Mouse (Mus musculus) limb, embryonic 12.5 days (tissue): Measurements from ENCODE around the gene Acot7. TPM values are rescaled to one million over a fixed set of nuclear protein-coding genes. Genes with fewer than 3 reads are reported as not detected.

Experiments used
- ATAC-seq: fragments of 200-750 bp; cut with Nextera tagmentation; 2 replicates; pipeline ENCODE4 v1.8.0; 2017; ENCODE audit warnings: low read depth, moderate TSS enrichment; ENCODE audit not compliant: insufficient number of reproducible peaks, insufficient read depth, low FRiP score, low TSS enrichment
- H3K27ac ChIP-seq: fragments of 300-500 bp; sonication (generic); 2 replicates; pipeline ENCODE4 v1.5.1; 2016; ENCODE audit warnings: mild to moderate bottlenecking, moderate library complexity
- H3K27me3 ChIP-seq: fragments of 300-500 bp; sonication (generic); 2 replicates; pipeline ENCODE4 v1.6.1; 2016; ENCODE audit warnings: mild to moderate bottlenecking, moderate library complexity
- H3K36me3 ChIP-seq: fragments of 300-500 bp; sonication (generic); 2 replicates; pipeline ENCODE4 v1.6.1; 2016; ENCODE audit warnings: mild to moderate bottlenecking, moderate library complexity
- H3K4me1 ChIP-seq: fragments of 300-500 bp; sonication (generic); replicated peaks from 2 replicates; pipeline ENCODE4 v1.6.1; 2016
- H3K4me2 ChIP-seq: fragments of 300-500 bp; sonication (generic); 2 replicates; pipeline ENCODE4 v1.6.1; 2016; ENCODE audit warnings: mild to moderate bottlenecking, moderate library complexity
- H3K4me3 ChIP-seq: fragments of 300-500 bp; sonication (generic); replicated peaks from 2 replicates; pipeline ENCODE4 v1.5.1; 2016; ENCODE audit warnings: mild to moderate bottlenecking
- H3K9ac ChIP-seq: fragments of 300-500 bp; sonication (generic); replicated peaks from 2 replicates; pipeline ENCODE4 v1.6.1; 2016; ENCODE audit warnings: mild to moderate bottlenecking, moderate library complexity
- H3K9me3 ChIP-seq: fragments of 300-500 bp; sonication (generic); 2 replicates; pipeline ENCODE4 v1.6.1; 2016; ENCODE audit warnings: mild to moderate bottlenecking, moderate library complexity
- WGBS: fragments of 180-500 bp; shearing (Covaris S2); methylation state at CpG from one replicate; pipeline ENCODE4 v1.1.7; 2016; 5-methylcytosine and 5-hydroxymethylcytosine counted together
- polyA plus RNA-seq: library from polyadenylated mRNA; unstranded; fragments of >200 nt; fragmentation: Nextera tagmentation; extraction: Ambion mirVana; gene quantifications from 2 replicates; pipeline ENCODE4 v1.2.1, GENCODE M21; 2016

Gene Acot7
- polyA plus RNA-seq, 1 experiment from 2014 or later, result 37.6 TPM

DNA sequence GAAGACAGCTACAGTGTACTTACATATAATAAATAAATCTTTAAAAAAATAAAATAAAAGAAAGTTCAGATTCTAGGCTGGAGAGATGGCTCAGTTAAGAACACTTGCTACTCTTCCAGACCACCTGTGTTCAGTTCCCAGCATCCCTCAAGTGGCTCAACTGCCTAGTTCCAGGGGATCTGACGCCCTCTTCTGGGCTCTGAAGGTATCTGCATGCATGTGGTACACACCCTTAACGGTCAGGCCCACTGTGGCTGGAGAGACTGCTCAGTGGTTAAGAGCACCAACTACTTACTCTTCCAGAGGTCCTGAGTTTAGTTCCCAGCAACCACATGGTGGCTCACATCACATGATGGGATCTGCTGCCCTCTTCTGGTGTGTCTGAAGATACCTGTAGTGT lies 100.0 kb downstream of the Acot7 start:
- Histone ChIP-seq H3K36me3 (peaks cover 5% of the 10 kb centered on the region; the same call in 1 of the 2 replicates), H3K9ac (no peak overlapping the region), H3K27me3 (peaks cover 68% of the 10 kb centered on the region), H3K4me1 (peaks cover 26% of the 10 kb centered on the region), H3K4me3 (no peak overlapping the region), H3K27ac (no peak overlapping the region), H3K4me2 (no peak overlapping the region), H3K9me3 (no peaks in the 10 kb centered on the region)
- WGBS, result 64% methylated on average over 2 of the region's 2 CpGs
- ATAC-seq, result no peak

GRCm38 (mm10) chr4:152278986-152279385 lies 101.1 kb downstream of the Acot7 start:
- H3K4me2 ChIP-seq, result no peak overlapping the region
- 92% methylated on average over 23 of the region's 23 CpGs for whole genome bisulfite sequencing
- no peak for ATAC-seq
- no peak overlapping the region for H3K9ac ChIP-seq
- H3K36me3 ChIP-seq, result peaks cover 5% of the 10 kb centered on the region; the same call in 1 of the 2 replicates
- H3K27me3 ChIP-seq, result peaks cover 76% of the 10 kb centered on the region
- peaks cover 23% of the 10 kb centered on the region for H3K4me1 ChIP-seq
- H3K9me3 ChIP-seq, result no peaks in the 10 kb centered on the region
- no peak overlapping the region for H3K27ac ChIP-seq
- no peak overlapping the region for H3K4me3 ChIP-seq

GRCm38 (mm10) chr4:152281601-152282000 lies 103.7 kb downstream of the Acot7 start:
- 46% methylated on average over 15 of the region's 15 CpGs for WGBS

DNA sequence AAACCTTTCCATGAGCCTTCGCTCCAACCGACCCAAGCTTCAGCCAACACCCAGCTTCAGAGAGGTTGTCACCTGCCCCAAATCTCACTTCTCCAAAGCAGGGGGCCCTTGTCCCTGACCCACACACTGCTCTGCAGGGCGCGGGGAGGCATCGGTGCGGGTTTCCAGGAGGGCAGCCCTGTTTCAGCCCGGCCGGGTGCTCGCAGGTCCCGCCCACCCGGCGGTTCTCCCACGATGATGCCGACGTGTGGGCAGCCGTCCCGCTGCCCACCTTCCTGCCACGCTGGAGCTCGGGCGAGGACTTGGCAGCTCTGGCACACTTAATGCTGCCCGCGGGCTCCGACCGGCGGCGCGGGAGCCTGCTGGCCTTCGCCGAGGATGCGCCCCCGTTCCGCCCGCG lies 104.8 kb downstream of the Acot7 start:
- Histone ChIP-seq H3K36me3 (peaks cover 5% of the 10 kb centered on the region; the same call in 1 of the 2 replicates), H3K9me3 (no peaks in the 10 kb centered on the region), H3K27ac (no peak overlapping the region), H3K9ac (no peak overlapping the region), H3K4me3 (peak overlapping the region; percentile 39), H3K4me2 (peak overlapping the region; percentile 62), H3K27me3 (peaks cover 90% of the 10 kb centered on the region), H3K4me1 (peaks cover 22% of the 10 kb centered on the region)
- no peak for ATAC-seq
- WGBS, result 17% methylated on average over 34 of the region's 34 CpGs

More at GRCm38 (mm10) chr4:152281601-152282000, 103.7 kb downstream of the Acot7 start:
- Histone ChIP-seq H3K27me3 (peaks cover 80% of the 10 kb centered on the region), H3K4me3 (no peak overlapping the region), H3K4me1 (peaks cover 18% of the 10 kb centered on the region), H3K9me3 (no peaks in the 10 kb centered on the region), H3K27ac (no peak overlapping the region), H3K4me2 (no peak overlapping the region), H3K36me3 (peaks cover 5% of the 10 kb centered on the region; the same call in 1 of the 2 replicates), H3K9ac (no peak overlapping the region)
- no peak for ATAC-seq

DNA sequence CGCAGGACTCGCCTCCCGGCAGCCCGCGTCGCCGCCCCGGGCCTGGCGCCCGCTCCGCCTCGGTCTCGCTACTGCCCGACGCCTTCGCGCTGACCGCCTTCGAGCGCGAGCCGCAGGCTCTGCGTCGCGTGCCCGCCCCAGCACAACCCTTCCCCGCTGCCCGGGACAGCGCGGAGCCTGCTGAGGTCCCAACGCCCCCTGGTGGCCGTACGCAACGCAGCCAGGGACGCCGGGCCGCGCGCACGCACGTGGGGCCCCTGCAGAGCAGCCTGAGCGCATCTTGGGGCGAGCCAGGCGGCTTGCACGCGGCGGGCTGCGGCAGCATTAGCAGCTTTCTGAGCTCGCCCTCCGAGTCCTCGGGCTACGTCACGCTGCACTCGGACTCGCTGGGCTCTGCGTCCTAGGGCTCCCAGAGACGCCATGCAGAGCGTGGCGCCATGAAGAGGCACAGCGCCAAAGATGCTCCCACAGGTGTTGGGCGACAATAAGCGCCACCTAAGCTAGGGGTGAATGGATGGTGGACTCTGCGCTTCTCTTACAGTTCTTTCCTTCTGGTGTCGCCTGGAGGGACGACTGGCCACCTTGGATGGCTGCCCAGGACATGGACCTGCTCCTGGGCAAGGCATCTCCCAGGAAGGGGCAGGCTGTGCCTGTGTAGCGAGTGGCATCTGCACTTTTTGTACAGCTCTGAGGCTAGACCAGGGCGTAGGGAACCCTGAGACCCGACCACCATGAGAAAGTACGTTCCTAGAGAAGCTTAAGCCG lies 105.4 kb downstream of the Acot7 start:
- peak overlapping the region; percentile 62 for H3K4me2 ChIP-seq
- 5% methylated on average over 59 of the region's 70 CpGs for WGBS
- H3K4me3 ChIP-seq, result peak overlapping the region; percentile 39
- no peak overlapping the region for H3K27ac ChIP-seq
- ATAC-seq, result peak; percentile 79
- peaks cover 22% of the 10 kb centered on the region for H3K4me1 ChIP-seq
- peaks cover 5% of the 10 kb centered on the region; the same call in 1 of the 2 replicates for H3K36me3 ChIP-seq
- peaks cover 97% of the 10 kb centered on the region for H3K27me3 ChIP-seq
- no peak overlapping the region for H3K9ac ChIP-seq
- no peaks in the 10 kb centered on the region for H3K9me3 ChIP-seq

DNA sequence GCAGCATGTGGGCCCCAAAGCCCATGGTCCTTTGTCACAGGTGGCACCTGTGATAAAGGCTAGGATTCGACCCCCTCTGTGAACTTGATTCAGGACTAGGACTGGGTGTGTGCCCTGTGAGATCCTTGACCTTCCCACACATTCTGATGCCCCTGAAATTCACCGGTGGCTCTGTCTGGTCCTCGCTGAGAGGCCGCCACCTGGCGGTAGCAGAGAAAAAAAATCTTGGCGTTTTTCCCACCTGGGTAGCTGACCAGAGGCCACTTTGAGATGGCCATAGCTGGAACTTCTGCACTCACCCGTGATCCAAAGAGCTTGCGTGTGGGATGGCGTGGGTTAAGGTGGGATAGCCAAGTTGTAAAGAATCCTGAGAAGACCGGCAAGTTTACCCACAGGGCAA lies 107.6 kb downstream of the Acot7 start:
- 3% methylated on average over 10 of the region's 10 CpGs for WGBS
- peaks cover 97% of the 10 kb centered on the region for H3K27me3 ChIP-seq

GRCm38 (mm10) chr4:152286183-152286582 lies 108.2 kb downstream of the Acot7 start:
- Histone ChIP-seq H3K9ac (no peak overlapping the region), H3K27ac (no peak overlapping the region), H3K4me3 (peak overlapping the region; percentile 13; the same call in 1 of the 2 replicates), H3K36me3 (no peaks in the 10 kb centered on the region), H3K4me1 (peaks cover 32% of the 10 kb centered on the region), H3K4me2 (peak overlapping the region; percentile 31), H3K27me3 (peaks cover 97% of the 10 kb centered on the region), H3K9me3 (peaks cover 2% of the 10 kb centered on the region; the same call in 1 of the 2 replicates)
- ATAC-seq, result no peak
- WGBS, result 4% methylated on average over 32 of the region's 32 CpGs

More for the DNA sequence above, 107.6 kb downstream of the Acot7 start:
- H3K9me3 ChIP-seq, result peaks cover 2% of the 10 kb centered on the region; the same call in 1 of the 2 replicates
- H3K36me3 ChIP-seq, result no peaks in the 10 kb centered on the region
- H3K27ac ChIP-seq, result no peak overlapping the region
- H3K4me3 ChIP-seq, result no peak overlapping the region
- H3K4me1 ChIP-seq, result peaks cover 28% of the 10 kb centered on the region
- no peak for ATAC-seq
- no peak overlapping the region for H3K9ac ChIP-seq
- no peak overlapping the region for H3K4me2 ChIP-seq

- Histone ChIP-seq H3K9ac (no peak overlapping the region), H3K4me3 (0 out of 2 replicates have a peak overlapping the region, but pooled peaks have one; percentile 13), H3K36me3 (no peaks in the 10 kb centered on the region), H3K4me1 (peaks cover 32% of the 10 kb centered on the region), H3K27me3 (peaks cover 97% of the 10 kb centered on the region), H3K4me2 (peak overlapping the region; percentile 31; the same call in 1 of the 2 replicates), H3K27ac (no peak overlapping the region), H3K9me3 (peaks cover 2% of the 10 kb centered on the region; the same call in 1 of the 2 replicates)
- 3% methylated on average over 26 of the region's 26 CpGs for WGBS
- no peak for ATAC-seq
These were observed 109.0 kb downstream of the Acot7 start for GRCm38 (mm10) chr4:152286887-152287286.

DNA sequence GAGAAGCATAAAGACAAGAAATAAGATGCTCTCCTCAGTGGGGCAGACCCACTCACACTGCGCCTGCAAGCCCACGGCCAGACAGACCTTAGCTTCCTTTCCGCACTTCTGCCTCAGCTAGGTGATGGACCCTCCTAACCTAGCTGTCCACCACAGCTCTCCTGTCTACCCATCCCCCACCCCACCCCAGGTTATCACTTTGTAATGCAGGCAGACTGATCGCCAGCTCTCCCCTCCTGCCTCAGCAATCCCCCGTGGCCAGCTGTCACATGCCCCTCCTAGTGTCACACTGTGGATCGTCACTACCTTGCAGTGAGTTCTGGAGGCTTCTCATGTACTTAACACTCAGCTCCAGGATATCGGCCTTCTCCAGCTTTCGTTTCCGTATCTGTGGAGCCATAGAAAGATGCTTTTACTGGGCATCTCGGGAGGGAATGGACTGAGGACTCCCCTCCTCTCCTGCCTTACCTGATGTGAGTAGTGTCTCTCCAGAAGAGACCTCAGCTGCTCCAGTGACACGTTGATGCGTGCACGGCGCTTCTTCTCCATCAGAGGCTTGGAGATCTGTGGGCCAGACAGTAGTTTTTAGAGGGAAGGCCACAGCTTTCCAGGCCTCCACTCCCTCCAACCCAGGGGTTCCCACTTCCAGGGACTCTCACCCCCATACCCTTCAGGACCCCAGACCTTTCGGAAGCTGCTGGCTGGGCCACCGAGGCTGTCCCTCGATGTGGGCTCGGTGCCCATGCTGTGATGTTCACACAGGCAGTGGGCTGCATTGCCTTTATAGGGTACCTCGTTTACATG lies 109.6 kb downstream of the Acot7 start:
- H3K4me3 ChIP-seq, result no peak overlapping the region
- H3K27me3 ChIP-seq, result peaks cover 97% of the 10 kb centered on the region

DNA sequence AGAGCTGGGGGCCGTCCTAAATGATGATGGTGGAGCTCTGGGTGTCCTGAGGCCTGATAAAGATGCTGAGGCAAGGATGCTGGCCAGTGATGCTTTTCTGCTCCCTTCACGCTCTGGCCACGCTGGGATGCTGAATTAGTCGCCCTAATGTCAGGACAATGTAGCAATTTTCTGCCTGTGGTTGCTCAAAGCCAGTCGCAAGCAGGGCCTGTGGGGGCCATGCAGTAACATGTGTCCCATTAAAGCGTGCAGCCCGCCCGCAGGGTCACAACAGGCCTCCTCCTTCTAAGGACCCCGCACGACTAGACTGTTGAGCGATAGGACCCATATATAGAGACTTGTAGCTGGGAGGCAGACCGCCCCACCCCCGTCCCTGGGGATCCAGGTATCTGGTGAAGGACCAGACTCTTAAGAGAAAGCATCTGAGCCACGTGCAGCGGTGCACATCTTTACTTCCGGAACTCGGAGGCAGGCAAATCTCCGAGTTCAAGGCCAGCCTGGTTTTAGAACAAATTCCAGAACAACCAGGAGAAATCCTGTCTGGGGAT lies 110.5 kb downstream of the Acot7 start:
- H3K9me3 ChIP-seq, result peaks cover 2% of the 10 kb centered on the region; the same call in 1 of the 2 replicates

More for the DNA sequence above, 109.6 kb downstream of the Acot7 start:
- no peak overlapping the region for H3K27ac ChIP-seq
- WGBS, result 18% methylated on average over 19 of the region's 19 CpGs
- H3K9me3 ChIP-seq, result peaks cover 2% of the 10 kb centered on the region; the same call in 1 of the 2 replicates
- H3K4me2 ChIP-seq, result no peak overlapping the region
- H3K9ac ChIP-seq, result no peak overlapping the region
- ATAC-seq, result no peak
- H3K36me3 ChIP-seq, result no peaks in the 10 kb centered on the region
- H3K4me1 ChIP-seq, result peaks cover 32% of the 10 kb centered on the region

DNA sequence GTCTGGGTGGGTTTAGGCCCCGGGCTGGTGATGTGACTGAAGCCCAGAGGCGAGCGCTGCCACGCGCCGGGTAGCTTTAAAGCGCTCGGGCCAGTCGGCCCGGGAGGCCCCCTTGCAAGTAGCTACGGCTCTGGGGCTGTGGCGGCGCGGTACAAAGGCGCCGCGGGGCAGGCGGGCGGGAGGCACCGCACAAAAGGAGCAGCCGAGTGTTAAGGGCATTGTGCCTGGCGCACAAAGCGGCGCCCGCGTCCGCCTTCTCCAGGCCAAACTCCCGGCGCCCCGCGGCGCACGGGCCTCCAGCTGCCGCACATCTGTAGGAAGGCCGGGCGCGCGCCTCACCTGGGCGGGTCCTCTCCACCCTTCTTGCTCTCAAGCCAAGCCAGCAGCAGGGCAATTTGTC lies 112.5 kb downstream of the Acot7 start:
- peaks cover 25% of the 10 kb centered on the region for H3K4me1 ChIP-seq
- H3K4me2 ChIP-seq, result peak overlapping the region; percentile 66
- peaks cover 2% of the 10 kb centered on the region; the same call in 1 of the 2 replicates for H3K9me3 ChIP-seq
- peak overlapping the region; percentile 37 for H3K4me3 ChIP-seq
- H3K9ac ChIP-seq, result peak overlapping the region; percentile 52
- WGBS, result under 1% methylated on average over 39 of the region's 39 CpGs
- H3K27me3 ChIP-seq, result peaks cover 96% of the 10 kb centered on the region
- no peak overlapping the region for H3K27ac ChIP-seq
- no peaks in the 10 kb centered on the region for H3K36me3 ChIP-seq
- ATAC-seq, result no peak

More for the DNA sequence above, 110.5 kb downstream of the Acot7 start:
- Histone ChIP-seq H3K27me3 (peaks cover 97% of the 10 kb centered on the region), H3K4me3 (no peak overlapping the region), H3K4me2 (no peak overlapping the region), H3K4me1 (peaks cover 23% of the 10 kb centered on the region), H3K9ac (no peak overlapping the region), H3K27ac (no peak overlapping the region), H3K36me3 (no peaks in the 10 kb centered on the region)
- WGBS, result 60% methylated on average over 18 of the region's 18 CpGs
- ATAC-seq, result no peak
